Mouse (Mus musculus) small intestine, adult 2 months (tissue): ENCODE results near the gene B4galt1. TPM values are rescaled to one million over a fixed set of nuclear protein-coding genes. Genes with fewer than 3 reads are reported as not detected.

ENCODE experiments used
- H3K27ac ChIP-seq: fragments of 200-500 bp; 2 replicates; pipeline ENCODE4 v1.5.1; 2012; ENCODE audit warnings: low read depth, low read length, control low read depth, inconsistent platforms; ENCODE audit not compliant: insufficient read depth
- H3K27me3 ChIP-seq: fragments of 200-500 bp; 2 replicates; pipeline ENCODE4 v1.6.1; 2012; ENCODE audit warnings: mild to moderate bottlenecking, moderate library complexity, low read length, inconsistent platforms; ENCODE audit not compliant: control insufficient read depth, insufficient read depth
- H3K36me3 ChIP-seq: fragments of 200-500 bp; 2 replicates; pipeline ENCODE4 v1.6.1; 2012; ENCODE audit warnings: mild to moderate bottlenecking, low read length, control low read depth, inconsistent platforms; ENCODE audit not compliant: control insufficient read depth, insufficient read depth
- H3K4me1 ChIP-seq: fragments of 200-500 bp; 2 replicates; pipeline ENCODE4 v1.6.1; 2012; ENCODE audit warnings: low read length, inconsistent platforms, mixed read lengths; ENCODE audit not compliant: control insufficient read depth, insufficient read depth, insufficient read length
- H3K4me3 ChIP-seq: fragments of 200-500 bp; 2 replicates; pipeline ENCODE4 v1.5.1; 2012; ENCODE audit warnings: low read depth, mild to moderate bottlenecking, control low read depth, inconsistent platforms, low read length, moderate library complexity
- CTCF ChIP-seq: fragments of 200-500 bp; IDR thresholded peaks from 2 replicates; pipeline ENCODE4 v1.5.1; 2012; ENCODE audit warnings: low read depth, mild to moderate bottlenecking, control low read depth, inconsistent platforms, low read length, moderate library complexity, mixed read lengths; ENCODE audit not compliant: insufficient replicate concordance, insufficient read length; ENCODE audit errors: extremely low read depth
- POLR2A ChIP-seq: fragments of 200-500 bp; IDR thresholded peaks from 2 replicates; pipeline ENCODE4 v1.6.1; 2012; ENCODE audit warnings: low read depth, mild to moderate bottlenecking, control low read depth, inconsistent platforms, low read length, moderate library complexity
- WGBS: fragments of 180-500 bp; shearing (Covaris S2); methylation state at CpG from one replicate; pipeline ENCODE4 v1.1.7; 2018; 5-methylcytosine and 5-hydroxymethylcytosine counted together
- polyA plus RNA-seq: library from polyadenylated mRNA; depleted of rRNA; stranded (reverse); fragments of >200 nt; gene quantifications from 2 replicates; pipeline ENCODE4 v1.2.3, GENCODE M21; 2012

Gene B4galt1
- polyA plus RNA-seq, 1 experiment: 79.4 TPM

GRCm38 (mm10) chr4:40856571-40856970 lies 2.8 kb upstream of the B4galt1 start:
- WGBS: 23% methylated on average over 6 of the region's 6 CpGs
- H3K36me3 ChIP-seq: no peaks in the 10 kb centered on the region
- H3K4me3 ChIP-seq: no peak overlapping the region
- peaks cover 19% of the 10 kb centered on the region; the same call in 1 of the 2 replicates for H3K4me1 ChIP-seq
- TF ChIP-seq POLR2A: no peak
- TF ChIP-seq CTCF: no peak
- no peaks in the 10 kb centered on the region for H3K27me3 ChIP-seq
- peak overlapping the region; percentile 72 for H3K27ac ChIP-seq

GRCm38 (mm10) chr4:40854387-40854933 lies 655 bp upstream of the B4galt1 start:
- H3K36me3 ChIP-seq: no peaks in the 10 kb centered on the region
- H3K27ac ChIP-seq: peak overlapping the region; percentile 75
- H3K27me3 ChIP-seq: no peaks in the 10 kb centered on the region
- peak overlapping the region; percentile 98 for H3K4me3 ChIP-seq
- TF ChIP-seq POLR2A: no peak
- TF ChIP-seq CTCF: 0 out of 2 replicates have a peak, but pooled peaks have one; percentile 6
- WGBS: 18% methylated on average over 18 of the region's 18 CpGs
- H3K4me1 ChIP-seq: peaks cover 32% of the 10 kb centered on the region; the same call in 1 of the 2 replicates

- TF ChIP-seq CTCF: no peak
- TF ChIP-seq POLR2A: no peak
- H3K36me3 ChIP-seq: no peaks in the 10 kb centered on the region
- H3K4me1 ChIP-seq: peaks cover 33% of the 10 kb centered on the region; the same call in 1 of the 2 replicates
- H3K27me3 ChIP-seq: no peaks in the 10 kb centered on the region
- peak overlapping the region; percentile 93 for H3K27ac ChIP-seq
- 2% methylated on average over 20 of the region's 20 CpGs for WGBS
- H3K4me3 ChIP-seq: peak overlapping the region; percentile 98
These were observed 792 bp downstream of the B4galt1 start for GRCm38 (mm10) chr4:40852861-40853564.

- Histone ChIP-seq H3K27ac (peak overlapping the region; percentile 93), H3K4me3 (peak overlapping the region; percentile 98), H3K36me3 (no peaks in the 10 kb centered on the region), H3K4me1 (peaks cover 40% of the 10 kb centered on the region; the same call in 1 of the 2 replicates), H3K27me3 (no peaks in the 10 kb centered on the region)
- 9% methylated on average over 5 of the region's 5 CpGs for WGBS
- no peak for TF ChIP-seq CTCF
- no peak for TF ChIP-seq POLR2A
These were observed 1.5 kb downstream of the B4galt1 start for GRCm38 (mm10) chr4:40852249-40852781.

GRCm38 (mm10) chr4:40851763-40852248 lies 2.0 kb downstream of the B4galt1 start:
- 20% methylated on average over 4 of the region's 4 CpGs for WGBS
- no peak for TF ChIP-seq POLR2A
- TF ChIP-seq CTCF: no peak

GRCm38 (mm10) chr4:40851031-40851762 lies 2.6 kb downstream of the B4galt1 start:
- no peaks in the 10 kb centered on the region for H3K36me3 ChIP-seq
- H3K27ac ChIP-seq: peak overlapping the region; percentile 93
- TF ChIP-seq POLR2A (no peak), CTCF (no peak)
- H3K4me1 ChIP-seq: peaks cover 39% of the 10 kb centered on the region; the same call in 1 of the 2 replicates
- no peaks in the 10 kb centered on the region for H3K27me3 ChIP-seq
- WGBS: 57% methylated on average over 6 of the region's 6 CpGs
- H3K4me3 ChIP-seq: peak overlapping the region; percentile 43

More at GRCm38 (mm10) chr4:40851763-40852248, 2.0 kb downstream of the B4galt1 start:
- Histone ChIP-seq H3K4me1 (peaks cover 40% of the 10 kb centered on the region; the same call in 1 of the 2 replicates), H3K27me3 (no peaks in the 10 kb centered on the region), H3K27ac (peak overlapping the region; percentile 93), H3K36me3 (no peaks in the 10 kb centered on the region), H3K4me3 (no peak overlapping the region; the same call in 1 of the 2 replicates)
